Mouse (Mus musculus): Measurements from ENCODE around the gene Adh6a. TPM values are rescaled to one million over a fixed set of nuclear protein-coding genes. Genes with fewer than 3 reads are reported as not detected.
"Not testable (repeated sequence)": the region's sequence is repeated elsewhere in the genome, so short reads cannot be mapped to it uniquely, and the experiment has no call there.

Adh6a gene
- total and polyA plus RNA-seq, 3 experiments, result not detected

DNA sequence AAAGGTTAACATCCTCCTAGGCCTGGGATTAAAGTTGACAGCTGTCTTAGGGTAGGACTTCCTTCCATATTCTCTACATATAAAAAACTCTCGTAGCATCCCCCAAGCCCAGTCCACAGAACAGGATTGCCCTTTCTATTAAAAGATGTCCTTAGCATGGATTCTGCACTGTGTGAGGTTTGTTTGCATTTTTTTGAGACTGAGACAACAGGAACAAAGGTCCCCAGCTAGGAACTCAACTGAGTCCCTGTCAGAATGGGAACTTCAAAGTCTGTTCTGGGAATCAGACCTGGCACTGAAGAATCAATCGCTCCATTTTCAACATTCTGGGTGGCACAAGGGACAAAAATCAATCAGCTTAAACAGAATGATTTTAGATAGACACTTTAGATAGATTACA is 49.8 kb downstream of the Adh6a start:
- no peak overlapping the region for H3K27ac ChIP-seq (ENCODE audit: insufficient read depth, low read depth)
- H3K27me3 ChIP-seq (replicated peaks), result no peaks in the 10 kb centered on the region
- H3K36me3 ChIP-seq (replicated peaks in 1 of 2; ENCODE audit: control insufficient read depth in 1 of 2, insufficient read depth in 1 of 2, low read length in 1 of 2), result no peaks in the 10 kb centered on the region
- H3K4me2 ChIP-seq (ENCODE audit: insufficient read depth, low read depth, poor library complexity, severe bottlenecking), result no peak overlapping the region
- H3K9me3 ChIP-seq (replicated peaks; ENCODE audit: low read length), result no peaks in the 10 kb centered on the region
- H3K4me1 ChIP-seq (ENCODE audit: control insufficient read depth in 1 of 2, insufficient read depth in 2 of 2), result no peaks in the 10 kb centered on the region
- H3K9ac ChIP-seq (ENCODE audit: insufficient read depth, low read depth), result no peak overlapping the region
- DNase-seq (ENCODE audit: extremely low read depth), result no peak
- no peak overlapping the region for H3K4me3 ChIP-seq (replicated peaks in 1 of 3; ENCODE audit: low read depth in 2 of 3, low read length in 2 of 3, poor library complexity in 1 of 3)
- dilution Hi-C loops (cut with MboI; ENCODE audit: extremely low pct_ligation_motif_present, extremely low pct_unique_long_range_greater_than_20kb, low sequenced_read_pairs) (no loop called here), in situ Hi-C loops (cut with MboI; ENCODE audit: low pct_ligation_motif_present, low pct_unique_long_range_greater_than_20kb, low sequenced_read_pairs) (no loop called here)
- TF ChIP-seq USF2 (conservative IDR thresholded peaks at IDR 0.05; ENCODE audit: low read depth, low read length) (no peak), MXI1 (IDR thresholded peaks at IDR 0.05; ENCODE audit: low read depth, low read length) (no peak), CHD1 (IDR thresholded peaks at IDR 0.05; ENCODE audit: low read depth, low read length) (no peak), CHD2 (IDR thresholded peaks at IDR 0.05; ENCODE audit: low read length) (no peak), SIN3A (IDR thresholded peaks at IDR 0.05; ENCODE audit: low read length) (no peak), MEF2A (IDR thresholded peaks at IDR 0.05; ENCODE audit: borderline replicate concordance, low read depth, low read length) (no peak), EP300 (IDR thresholded peaks at IDR 0.05; ENCODE audit: low read length) (no peak), NRF1 (IDR thresholded peaks at IDR 0.05; ENCODE audit: low read depth, low read length) (no peak), IRF4 (IDR thresholded peaks at IDR 0.05; ENCODE audit: low read depth, low read length) (no peak), RAD21 (IDR thresholded peaks at IDR 0.05; ENCODE audit: low read depth, low read length) (no peak), MAFK (IDR thresholded peaks at IDR 0.05; ENCODE audit: insufficient replicate concordance, low read length) (no peak)
- no peaks in the 10 kb centered on the region for H3K79me2 ChIP-seq (replicated peaks; ENCODE audit: control insufficient read depth, extremely low read depth, insufficient read depth, poor library complexity, severe bottlenecking)

DNA sequence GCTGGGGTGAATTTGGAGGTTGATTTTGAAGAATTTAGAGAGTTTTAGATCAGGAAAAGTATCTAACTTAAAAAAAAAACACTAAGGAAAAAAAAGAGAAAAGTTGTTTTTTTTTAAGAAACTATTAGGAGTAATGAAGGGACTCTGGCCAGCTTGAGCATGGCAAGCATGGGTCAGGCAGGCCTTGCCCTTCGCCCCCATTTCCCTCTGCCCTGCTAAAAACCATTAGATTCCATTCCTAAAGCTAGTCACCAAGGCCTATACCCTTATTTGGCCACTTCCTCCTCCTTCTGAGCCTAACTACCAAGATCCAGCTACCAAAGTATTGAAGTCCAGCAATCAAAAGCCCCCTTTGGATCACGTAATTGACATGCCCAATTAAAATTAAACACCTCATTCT is 53.1 kb downstream of the Adh6a start:
- no peak overlapping the region for H3K4me2 ChIP-seq (ENCODE audit: insufficient read depth, low read depth, poor library complexity, severe bottlenecking)
- H3K9me3 ChIP-seq (replicated peaks; ENCODE audit: low read length), result no peaks in the 10 kb centered on the region

DNA sequence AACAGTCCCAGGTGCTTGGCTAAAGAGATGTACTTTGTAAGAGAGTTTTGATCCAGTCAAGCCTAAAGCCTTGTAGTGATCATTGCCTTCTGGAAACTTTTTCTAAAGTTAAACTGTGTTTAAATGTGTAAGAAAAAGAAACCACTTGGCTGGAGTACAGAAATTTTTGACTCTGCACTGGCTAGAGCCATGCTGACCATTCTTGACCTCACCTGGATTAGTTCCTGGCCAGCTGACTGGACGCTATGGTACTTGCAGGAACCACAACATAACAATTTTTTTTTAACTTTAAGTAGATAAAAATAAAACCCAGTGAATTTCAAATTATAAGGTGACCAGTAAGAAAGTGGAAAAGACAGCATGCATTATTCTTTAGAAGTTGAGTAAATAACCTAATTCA is 56.5 kb downstream of the Adh6a start:
- Histone ChIP-seq H3K36me3 (replicated peaks in 1 of 2; ENCODE audit: control insufficient read depth in 1 of 2, insufficient read depth in 1 of 2, low read length in 1 of 2) (no peaks in the 10 kb centered on the region), H3K27ac (ENCODE audit: insufficient read depth, low read depth) (no peak overlapping the region), H3K27me3 (replicated peaks) (no peaks in the 10 kb centered on the region), H3K4me1 (ENCODE audit: control insufficient read depth in 1 of 2, insufficient read depth in 2 of 2) (no peaks in the 10 kb centered on the region), H3K9me3 (replicated peaks; ENCODE audit: low read length) (no peaks in the 10 kb centered on the region), H3K4me3 (replicated peaks in 1 of 3; ENCODE audit: low read depth in 2 of 3, low read length in 2 of 3, poor library complexity in 1 of 3) (no peak overlapping the region), H3K79me2 (replicated peaks; ENCODE audit: control insufficient read depth, extremely low read depth, insufficient read depth, poor library complexity, severe bottlenecking) (no peaks in the 10 kb centered on the region), H3K9ac (ENCODE audit: insufficient read depth, low read depth) (no peak overlapping the region), H3K4me2 (ENCODE audit: insufficient read depth, low read depth, poor library complexity, severe bottlenecking) (no peak overlapping the region)
- dilution Hi-C loops (cut with MboI; ENCODE audit: extremely low pct_ligation_motif_present, extremely low pct_unique_long_range_greater_than_20kb, low sequenced_read_pairs), result no loop called here
- no peak for TF ChIP-seq ZMIZ1 (IDR thresholded peaks at IDR 0.05; ENCODE audit: low read depth, low read length)
- no peak for TF ChIP-seq NRF1 (IDR thresholded peaks at IDR 0.05; ENCODE audit: low read depth, low read length)
- no peak for TF ChIP-seq SIN3A (IDR thresholded peaks at IDR 0.05; ENCODE audit: low read length)
- TF ChIP-seq PAX5 (IDR thresholded peaks at IDR 0.05; ENCODE audit: low read length), result no peak
- TF ChIP-seq POLR2AphosphoS2 (IDR thresholded peaks at IDR 0.05; ENCODE audit: low read depth, low read length), result no peak
- no peak for TF ChIP-seq USF2 (conservative IDR thresholded peaks at IDR 0.05; ENCODE audit: low read depth, low read length)
- no peak for DNase-seq (ENCODE audit: extremely low read depth)
- in situ Hi-C loops (cut with MboI; ENCODE audit: low pct_ligation_motif_present, low pct_unique_long_range_greater_than_20kb, low sequenced_read_pairs), result no loop called here

More for the DNA sequence above, 53.1 kb downstream of the Adh6a start:
- DNase-seq (ENCODE audit: extremely low read depth), result no peak
- Histone ChIP-seq H3K27me3 (replicated peaks) (no peaks in the 10 kb centered on the region), H3K9ac (ENCODE audit: insufficient read depth, low read depth) (no peak overlapping the region), H3K79me2 (replicated peaks; ENCODE audit: control insufficient read depth, extremely low read depth, insufficient read depth, poor library complexity, severe bottlenecking) (no peaks in the 10 kb centered on the region), H3K27ac (ENCODE audit: insufficient read depth, low read depth) (no peak overlapping the region), H3K4me1 (ENCODE audit: control insufficient read depth in 1 of 2, insufficient read depth in 2 of 2) (no peaks in the 10 kb centered on the region), H3K4me3 (replicated peaks in 1 of 3; ENCODE audit: low read depth in 2 of 3, low read length in 2 of 3, poor library complexity in 1 of 3) (no peak overlapping the region), H3K36me3 (replicated peaks in 1 of 2; ENCODE audit: control insufficient read depth in 1 of 2, insufficient read depth in 1 of 2, low read length in 1 of 2) (no peaks in the 10 kb centered on the region)
- in situ Hi-C loops (cut with MboI; ENCODE audit: low pct_ligation_motif_present, low pct_unique_long_range_greater_than_20kb, low sequenced_read_pairs), result no loop called here
- dilution Hi-C loops (cut with MboI; ENCODE audit: extremely low pct_ligation_motif_present, extremely low pct_unique_long_range_greater_than_20kb, low sequenced_read_pairs), result no loop called here
- TF ChIP-seq POLR2AphosphoS2 (IDR thresholded peaks at IDR 0.05; ENCODE audit: low read depth, low read length), result no peak
- no peak for TF ChIP-seq USF1 (IDR thresholded peaks at IDR 0.05; ENCODE audit: low read depth, low read length)
- no peak for TF ChIP-seq JUND (conservative IDR thresholded peaks at IDR 0.05; ENCODE audit: low read depth, low read length)
- no peak for TF ChIP-seq MAZ (IDR thresholded peaks at IDR 0.05; ENCODE audit: low read depth, low read length)
- no peak for TF ChIP-seq EP300 (IDR thresholded peaks at IDR 0.05; ENCODE audit: low read length)
- TF ChIP-seq MAX (IDR thresholded peaks at IDR 0.05; ENCODE audit: low read length), result no peak
- no peak for TF ChIP-seq SIN3A (IDR thresholded peaks at IDR 0.05; ENCODE audit: low read length)
- no peak for TF ChIP-seq RAD21 (IDR thresholded peaks at IDR 0.05; ENCODE audit: low read depth, low read length)
- no peak for TF ChIP-seq BHLHE40 (IDR thresholded peaks at IDR 0.05; ENCODE audit: low read depth, low read length)
- TF ChIP-seq UBTF (IDR thresholded peaks at IDR 0.05; ENCODE audit: low read depth, low read length), result no peak
- no peak for TF ChIP-seq ZMIZ1 (IDR thresholded peaks at IDR 0.05; ENCODE audit: low read depth, low read length)

DNA sequence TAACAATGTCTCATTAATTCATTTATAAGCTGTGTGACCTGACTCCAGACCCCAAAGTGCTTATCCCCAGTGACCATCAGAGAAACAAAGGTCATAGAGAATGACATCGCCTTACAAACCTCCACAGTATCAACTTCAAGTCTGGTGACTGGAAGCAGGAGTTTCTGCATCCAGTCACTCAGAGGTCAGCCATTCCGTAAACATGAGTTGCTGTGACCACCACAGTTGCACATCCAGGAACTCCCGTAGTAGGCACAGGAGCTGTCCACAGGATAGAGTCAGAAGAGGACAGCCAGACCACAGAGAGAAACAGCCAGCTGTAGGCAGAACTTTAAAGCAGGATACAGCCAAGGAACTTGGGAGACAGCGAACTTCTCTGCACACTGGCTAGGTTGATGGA is 57.2 kb downstream of the Adh6a start:
- H3K79me2 ChIP-seq (replicated peaks; ENCODE audit: control insufficient read depth, extremely low read depth, insufficient read depth, poor library complexity, severe bottlenecking); H3K9ac ChIP-seq (ENCODE audit: insufficient read depth, low read depth); DNase-seq (ENCODE audit: extremely low read depth); H3K4me3 ChIP-seq (replicated peaks in 1 of 3; ENCODE audit: low read depth in 2 of 3, low read length in 2 of 3, poor library complexity in 1 of 3); H3K4me1 ChIP-seq (ENCODE audit: control insufficient read depth in 1 of 2, insufficient read depth in 2 of 2); in situ Hi-C loops (cut with MboI; ENCODE audit: low pct_ligation_motif_present, low pct_unique_long_range_greater_than_20kb, low sequenced_read_pairs); H3K27me3 ChIP-seq (replicated peaks); H3K9me3 ChIP-seq (replicated peaks; ENCODE audit: low read length); H3K27ac ChIP-seq (ENCODE audit: insufficient read depth, low read depth); H3K4me2 ChIP-seq (ENCODE audit: insufficient read depth, low read depth, poor library complexity, severe bottlenecking); H3K36me3 ChIP-seq (replicated peaks in 1 of 2; ENCODE audit: control insufficient read depth in 1 of 2, insufficient read depth in 1 of 2, low read length in 1 of 2); dilution Hi-C loops (cut with MboI; ENCODE audit: extremely low pct_ligation_motif_present, extremely low pct_unique_long_range_greater_than_20kb, low sequenced_read_pairs): not testable (repeated sequence)
